Comparison of ENCODE assay signal across 14 mouse cellular contexts in genomic region chr17:31840423-31841003, GRCm38 (mm10). TPM values are rescaled to one million over a fixed set of nuclear protein-coding genes. Genes with fewer than 3 reads are reported as not detected.
DNase-seq lines count a peak whose midpoint lies in the region; ATAC-seq and TF ChIP-seq lines count a peak whose summit lies in the region.
"Had no signal": no experiment of that assay in that cellular context is flagged by ENCODE, and none has a peak within 500 bp of the region (broad histone marks: within the 10 kb centered on the region; RNA-seq: fewer than 3 reads in every experiment).

No protein-coding gene starts in this region.

- ATAC-seq in heart, embryonic 16.5 days (replicated peaks; ENCODE audit: extremely low read depth, insufficient read depth, low FRiP score) = no peak
- ATAC-seq in CD4-positive, CD25-positive, alpha-beta regulatory T cell, adult 4 months = peak; percentile 88
- no peak for ATAC-seq in embryonic facial prominence, embryonic 15.5 days (ENCODE audit: insufficient number of reproducible peaks, low FRiP score, low TSS enrichment, low read depth)

- no peak for DNase-seq in heart, adult 11 months
- no peak for DNase-seq in right cerebral cortex, postnatal 14 days
- no peak for DNase-seq in left cerebral cortex, postnatal 36 days (ENCODE audit: low spot score in 2 of 2)
- no peak for DNase-seq in urinary bladder, postnatal 14 days (ENCODE audit: low spot score)
- DNase-seq: adrenal gland, postnatal 14 days; cerebellum, adult 9-11 months had no signal

- no peaks in the 10 kb centered on the region for H3K27me3 ChIP-seq in heart, embryonic 16.5 days (ENCODE audit: control insufficient read depth, insufficient read depth, low read length)
- no peaks in the 10 kb centered on the region for H3K27me3 ChIP-seq in embryonic facial prominence, embryonic 15.5 days
- no peaks in the 10 kb centered on the region for H3K27me3 ChIP-seq in small intestine, adult 2 months (ENCODE audit: control insufficient read depth, insufficient read depth, low read length)
- H3K27me3 ChIP-seq: liver, embryonic 15.5 days; neural tube, embryonic 15.5 days had no signal

- intact Hi-C loops in left cerebral cortex, postnatal 36 days (cut with DNase I) = no loop called here

- H3K9ac ChIP-seq in heart, embryonic 16.5 days (ENCODE audit: low read length) = no peak overlapping the region
- H3K9ac ChIP-seq in embryonic facial prominence, embryonic 15.5 days = no peak overlapping the region
- H3K9ac ChIP-seq: liver, embryonic 15.5 days; neural tube, embryonic 15.5 days had no signal

- H3K9me3 ChIP-seq in heart, embryonic 16.5 days (replicated peaks; ENCODE audit: control insufficient read depth, low read length) = peaks cover 4% of the 10 kb centered on the region; the same call in 1 of the 2 replicates
- H3K9me3 ChIP-seq in embryonic facial prominence, embryonic 15.5 days (replicated peaks) = no peaks in the 10 kb centered on the region
- H3K9me3 ChIP-seq: liver, embryonic 15.5 days; neural tube, embryonic 15.5 days had no signal

- no peak for TF ChIP-seq POLR2A in small intestine, adult 2 months (IDR thresholded peaks at IDR 0.05; ENCODE audit: low read depth, low read length)

- no peak overlapping the region for H3K4me3 ChIP-seq in heart, embryonic 16.5 days (ENCODE audit: low read length)
- no peak overlapping the region for H3K4me3 ChIP-seq in embryonic facial prominence, embryonic 15.5 days (replicated peaks)
- H3K4me3 ChIP-seq in small intestine, adult 2 months (ENCODE audit: low read depth, low read length) = no peak overlapping the region
- H3K4me3 ChIP-seq: erythroblast, embryonic 14.5 days; heart, embryonic 10.5 days; liver, embryonic 15.5 days; neural tube, embryonic 15.5 days had no signal

- H3K27ac ChIP-seq in heart, embryonic 16.5 days (ENCODE audit: low read length) = peak overlapping the region; percentile 77; the same call in 1 of the 2 replicates
- peak overlapping the region; percentile 92 for H3K27ac ChIP-seq in embryonic facial prominence, embryonic 15.5 days (replicated peaks)
- peak overlapping the region; percentile 24; the same call in 1 of the 2 replicates for H3K27ac ChIP-seq in small intestine, adult 2 months (ENCODE audit: insufficient read depth, low read depth, low read length)
- H3K27ac ChIP-seq: heart, embryonic 10.5 days; neural tube, embryonic 15.5 days had no signal

- no peak overlapping the region for H3K4me2 ChIP-seq in heart, embryonic 16.5 days (ENCODE audit: low read depth, low read length)
- H3K4me2 ChIP-seq in embryonic facial prominence, embryonic 15.5 days (replicated peaks) = no peak overlapping the region
- H3K4me2 ChIP-seq: liver, embryonic 15.5 days; neural tube, embryonic 15.5 days had no signal

- WGBS in heart, embryonic 16.5 days = 75% methylated on average over 6 of the region's 6 CpGs
- 45% methylated on average over 6 of the region's 6 CpGs for WGBS in embryonic facial prominence, embryonic 15.5 days
- 71% methylated on average over 6 of the region's 6 CpGs for WGBS in small intestine, adult 2 months

- H3K4me1 ChIP-seq in heart, embryonic 16.5 days (ENCODE audit: control insufficient read depth, insufficient read depth, low read length) = peaks cover 38% of the 10 kb centered on the region
- peaks cover 59% of the 10 kb centered on the region for H3K4me1 ChIP-seq in embryonic facial prominence, embryonic 15.5 days
- peaks cover 8% of the 10 kb centered on the region for H3K4me1 ChIP-seq in small intestine, adult 2 months (ENCODE audit: control insufficient read depth, insufficient read depth, insufficient read length, low read length)

- no peak for TF ChIP-seq CTCF in small intestine, adult 2 months (IDR thresholded peaks at IDR 0.05; ENCODE audit: extremely low read depth, insufficient read length, insufficient replicate concordance, low read depth, low read length)

- peaks cover 3% of the 10 kb centered on the region for H3K36me3 ChIP-seq in heart, embryonic 16.5 days (ENCODE audit: control insufficient read depth, insufficient read depth)
- H3K36me3 ChIP-seq in embryonic facial prominence, embryonic 15.5 days = peaks cover 19% of the 10 kb centered on the region; the same call in 1 of the 2 replicates
- peaks cover 9% of the 10 kb centered on the region for H3K36me3 ChIP-seq in small intestine, adult 2 months (ENCODE audit: control insufficient read depth, insufficient read depth, low read length)

RNA-seq across cellular contexts. Expression of gene Sik1, which starts 15.1 kb away (rescaled TPM):
- polyA plus RNA-seq in heart, embryonic 16.5 days (2015; fragmentation: Nextera tagmentation; extraction: Ambion mirVana) = 13.0 and 18.6 TPM in 2 replicates
- 1 to 10 TPM; 2.0 to 4.2 TPM for polyA plus RNA-seq in CD4-positive, CD25-positive, alpha-beta regulatory T cell, adult 4 months (2017; shearing (Covaris generic))
- 33.6 and 35.5 TPM in 2 replicates for polyA plus RNA-seq in embryonic facial prominence, embryonic 15.5 days (2015; fragmentation: Nextera tagmentation; extraction: Ambion mirVana)
- polyA plus RNA-seq in small intestine, adult 2 months (2012; rRNA removed) = 8.0 and 16.9 TPM in 2 replicates
- total RNA-seq in left cerebral cortex, postnatal 36 days (2021) = 10 to 100 TPM; 17.7 to 23.7 TPM

Comparison
In these comparisons a context has a peak if more than half of its experiments do, and no peak if none do; other contexts are left out.
1. H3K27ac ChIP-seq: peak in every context shown above with its lines; median percentile 92 in embryonic facial prominence, embryonic 15.5 days; 77 in heart, embryonic 16.5 days; 24 in small intestine, adult 2 months.